Mouse (Mus musculus) lung, postnatal 0 days (tissue): Measurements from ENCODE around the gene Lrrc20. TPM values are rescaled to one million over a fixed set of nuclear protein-coding genes. Genes with fewer than 3 reads are reported as not detected.
"Not testable (repeated sequence)": the region's sequence is repeated elsewhere in the genome, so short reads cannot be mapped to it uniquely, and the experiment has no call there.

Experiments used
- ATAC-seq: fragments of 200-750 bp; cut with Nextera tagmentation; 2 replicates; pipeline ENCODE4 v1.8.0; 2017; ENCODE audit warnings: moderate library complexity
- DNase-seq: peaks from one replicate; pipeline ENCODE4 v3.0.0-alpha.2; 2016; ENCODE audit warnings: low spot score
- H3K27ac ChIP-seq: fragments of 300-500 bp; sonication (generic); 2 replicates; pipeline ENCODE4 v1.5.1; 2014; ENCODE audit warnings: antibody characterized with exemption, mild to moderate bottlenecking, low read length, mixed read lengths
- H3K27me3 ChIP-seq: fragments of 300-500 bp; sonication (generic); replicated peaks from 2 replicates; pipeline ENCODE4 v1.6.1; 2014; ENCODE audit warnings: low read length, mixed read lengths; ENCODE audit not compliant: insufficient read depth
- H3K36me3 ChIP-seq: fragments of 300-500 bp; sonication (generic); 2 replicates; pipeline ENCODE4 v1.6.1; 2014; ENCODE audit warnings: low read length, mixed read lengths; ENCODE audit not compliant: insufficient read depth
- H3K4me1 ChIP-seq: fragments of 300-500 bp; sonication (generic); 2 replicates; pipeline ENCODE4 v1.6.1; 2014; ENCODE audit warnings: antibody characterized with exemption, low read depth, low read length, mixed read lengths; ENCODE audit not compliant: insufficient read depth
- H3K4me2 ChIP-seq: fragments of 300-500 bp; sonication (generic); replicated peaks from 2 replicates; pipeline ENCODE4 v1.6.1; 2014; ENCODE audit warnings: low read depth, mild to moderate bottlenecking, low read length, moderate library complexity, mixed read lengths
- H3K4me3 ChIP-seq: fragments of 300-500 bp; sonication (generic); 2 replicates; pipeline ENCODE4 v1.5.1; 2014; ENCODE audit warnings: low read depth, low read length
- H3K9ac ChIP-seq: fragments of 300-500 bp; sonication (generic); replicated peaks from 2 replicates; pipeline ENCODE4 v1.6.1; 2014; ENCODE audit warnings: low read depth, mild to moderate bottlenecking
- H3K9me3 ChIP-seq: fragments of 300-500 bp; sonication (generic); 2 replicates; pipeline ENCODE4 v1.6.1; 2016; ENCODE audit warnings: low read length, mixed read lengths
- CTCF ChIP-seq: IDR thresholded peaks from 2 replicates; pipeline ENCODE4 v1.5.1; 2016; ENCODE audit warnings: antibody characterized with exemption, mild to moderate bottlenecking
- EP300 ChIP-seq: IDR thresholded peaks from 2 replicates; pipeline ENCODE4 v1.6.1; 2016; ENCODE audit warnings: antibody characterized with exemption, mild to moderate bottlenecking, control low read depth
- WGBS: fragments of 180-500 bp; shearing (Covaris S2); extraction: QIAGEN DNeasy Blood & Tissue Kit; methylation state at CpG from one replicate; pipeline ENCODE4 v1.1.7; 2014; 5-methylcytosine and 5-hydroxymethylcytosine counted together
- polyA plus RNA-seq: library from polyadenylated mRNA; unstranded; fragments of >200 nt; fragmentation: Nextera tagmentation; extraction: Ambion mirVana; gene quantifications from 2 replicates; pipeline ENCODE4 v1.2.1, GENCODE M21; 2015

Gene Lrrc20
- polyA plus RNA-seq, 1 experiment from 2014 or later: 5.8 TPM

- H3K27me3 ChIP-seq: peaks cover 18% of the 10 kb centered on the region; the same call in 1 of the 2 replicates
- ATAC-seq: no peak
- no peaks in the 10 kb centered on the region for H3K36me3 ChIP-seq
- no peak for DNase-seq
- no peaks in the 10 kb centered on the region for H3K4me1 ChIP-seq
- TF ChIP-seq EP300 (no peak), CTCF (no peak)
- WGBS: 58% methylated on average over 7 of the region's 7 CpGs
- H3K9ac ChIP-seq: no peak overlapping the region
- no peak overlapping the region for H3K4me2 ChIP-seq
- H3K27ac ChIP-seq: no peak overlapping the region
- no peaks in the 10 kb centered on the region for H3K9me3 ChIP-seq
- H3K4me3 ChIP-seq: no peak overlapping the region
Measured at GRCm38 (mm10) chr10:61597991-61598390, 122.4 kb downstream of the Lrrc20 start.

- H3K36me3 ChIP-seq: no peaks in the 10 kb centered on the region
- H3K4me1 ChIP-seq: no peaks in the 10 kb centered on the region
- H3K4me3 ChIP-seq: no peak overlapping the region
- 65% methylated on average over 9 of the region's 9 CpGs for WGBS
- no peak overlapping the region for H3K27ac ChIP-seq
- TF ChIP-seq EP300 (no peak), CTCF (no peak)
- no peaks in the 10 kb centered on the region for H3K9me3 ChIP-seq
- H3K9ac ChIP-seq: no peak overlapping the region
- DNase-seq (no peak), ATAC-seq (no peak)
- no peak overlapping the region for H3K4me2 ChIP-seq
- peaks cover 11% of the 10 kb centered on the region; the same call in 1 of the 2 replicates for H3K27me3 ChIP-seq
Measured at GRCm38 (mm10) chr10:61599556-61600114, 124.0 kb downstream of the Lrrc20 start.

GRCm38 (mm10) chr10:61602283-61603033, 126.9 kb downstream of the Lrrc20 start:
- Histone ChIP-seq H3K4me1 (no peaks in the 10 kb centered on the region), H3K4me2 (peak overlapping the region; percentile 19; the same call in 1 of the 2 replicates), H3K27me3 (no peaks in the 10 kb centered on the region), H3K36me3 (no peaks in the 10 kb centered on the region), H3K4me3 (no peak overlapping the region), H3K27ac (no peak overlapping the region), H3K9ac (no peak overlapping the region), H3K9me3 (no peaks in the 10 kb centered on the region)
- TF ChIP-seq CTCF (peak; percentile 83), EP300 (no peak)
- DNase-seq (peak; percentile 76), ATAC-seq (peak; percentile 65)
- WGBS: 9% methylated on average over 14 of the region's 14 CpGs

GRCm38 (mm10) chr10:61604376-61605065, 128.9 kb downstream of the Lrrc20 start:
- ATAC-seq (no peak), DNase-seq (no peak)
- no peak overlapping the region for H3K4me3 ChIP-seq
- no peaks in the 10 kb centered on the region for H3K4me1 ChIP-seq
- WGBS: 74% methylated on average over 10 of the region's 10 CpGs
- no peak overlapping the region for H3K27ac ChIP-seq
- no peak for TF ChIP-seq CTCF
- TF ChIP-seq EP300: no peak
- H3K36me3 ChIP-seq: no peaks in the 10 kb centered on the region
- H3K9ac ChIP-seq: no peak overlapping the region
- H3K9me3 ChIP-seq: no peaks in the 10 kb centered on the region
- no peaks in the 10 kb centered on the region for H3K27me3 ChIP-seq
- H3K4me2 ChIP-seq: no peak overlapping the region

GRCm38 (mm10) chr10:61605381-61605780, 129.8 kb downstream of the Lrrc20 start:
- H3K27ac ChIP-seq, H3K36me3 ChIP-seq, H3K4me3 ChIP-seq, H3K27me3 ChIP-seq, H3K4me2 ChIP-seq, DNase-seq, H3K9me3 ChIP-seq, ATAC-seq, H3K4me1 ChIP-seq, H3K9ac ChIP-seq: not testable (repeated sequence)
- WGBS: 68% methylated on average over 11 of the region's 11 CpGs

GRCm38 (mm10) chr10:61605851-61606250, 130.2 kb downstream of the Lrrc20 start:
- H3K4me1 ChIP-seq: no peaks in the 10 kb centered on the region
- no peak overlapping the region for H3K4me2 ChIP-seq
- no peaks in the 10 kb centered on the region for H3K36me3 ChIP-seq
- no peak overlapping the region for H3K9ac ChIP-seq
- H3K27ac ChIP-seq: no peak overlapping the region
- H3K4me3 ChIP-seq: no peak overlapping the region
- no peaks in the 10 kb centered on the region for H3K27me3 ChIP-seq
- DNase-seq (peak; percentile 72), ATAC-seq (no peak)
- TF ChIP-seq EP300 (no peak), CTCF (peak; percentile 81)
- no peaks in the 10 kb centered on the region for H3K9me3 ChIP-seq
- 13% methylated on average over 8 of the region's 8 CpGs for WGBS
